Mouse (Mus musculus) kidney, embryonic 14.5 days (tissue): ENCODE results near the gene Ldhc. TPM values are rescaled to one million over a fixed set of nuclear protein-coding genes. Genes with fewer than 3 reads are reported as not detected.
"Not testable (repeated sequence)": the region's sequence is repeated elsewhere in the genome, so short reads cannot be mapped to it uniquely, and the experiment has no call there.

ENCODE experiments used
- ATAC-seq: fragments of 200-750 bp; cut with Nextera tagmentation; 2 replicates; pipeline ENCODE4 v1.8.0; 2017; ENCODE audit warnings: moderate number of reproducible peaks, mild to moderate bottlenecking, moderate TSS enrichment, moderate library complexity; ENCODE audit not compliant: low FRiP score, low TSS enrichment
- H3K27ac ChIP-seq: fragments of 300-500 bp; sonication (generic); 2 replicates; pipeline ENCODE4 v1.5.1; 2014; ENCODE audit warnings: low read depth, mild to moderate bottlenecking, low read length, moderate library complexity, mixed read lengths
- H3K27me3 ChIP-seq: fragments of 300-500 bp; sonication (generic); 2 replicates; pipeline ENCODE4 v1.6.1; 2014; ENCODE audit warnings: mild to moderate bottlenecking, low read length; ENCODE audit not compliant: control insufficient read depth, insufficient read depth
- H3K36me3 ChIP-seq: fragments of 300-500 bp; sonication (generic); 2 replicates; pipeline ENCODE4 v1.6.1; 2014; ENCODE audit warnings: low read length, mixed read lengths; ENCODE audit not compliant: control insufficient read depth, insufficient read depth
- H3K4me1 ChIP-seq: fragments of 300-500 bp; sonication (generic); 2 replicates; pipeline ENCODE4 v1.6.1; 2014; ENCODE audit warnings: low read length, mixed read lengths; ENCODE audit not compliant: control insufficient read depth, insufficient read depth
- H3K4me2 ChIP-seq: fragments of 300-500 bp; sonication (generic); replicated peaks from 2 replicates; pipeline ENCODE4 v1.6.1; 2014; ENCODE audit warnings: low read depth, mild to moderate bottlenecking, low read length
- H3K4me3 ChIP-seq: fragments of 300-500 bp; sonication (generic); 2 replicates; pipeline ENCODE4 v1.5.1; 2014; ENCODE audit warnings: mild to moderate bottlenecking, low read length
- H3K9ac ChIP-seq: fragments of 300-500 bp; sonication (generic); 2 replicates; pipeline ENCODE4 v1.6.1; 2014; ENCODE audit warnings: low read depth, mild to moderate bottlenecking, low read length, moderate library complexity
- H3K9me3 ChIP-seq: fragments of 300-500 bp; sonication (generic); 2 replicates; pipeline ENCODE4 v1.6.1; 2016; ENCODE audit warnings: low read length; ENCODE audit not compliant: control insufficient read depth
- WGBS: fragments of 180-500 bp; shearing (Covaris S2); extraction: QIAGEN DNeasy Blood & Tissue Kit; methylation state at CpG from one replicate; pipeline ENCODE4 v1.1.7; 2014; 5-methylcytosine and 5-hydroxymethylcytosine counted together
- polyA plus RNA-seq: library from polyadenylated mRNA; unstranded; fragments of >200 nt; fragmentation: Nextera tagmentation; extraction: Ambion mirVana; gene quantifications from 2 replicates; pipeline ENCODE4 v1.2.1, GENCODE M21; 2014

The Ldhc gene
- not detected in 2 replicates for polyA plus RNA-seq

GRCm38 (mm10) chr7:46860996-46861395 is at the start of gene Ldhc:
Gene Ldhc (plus strand): TSS chr7:46861203.
- H3K9me3 ChIP-seq: no peaks in the 10 kb centered on the region
- no peaks in the 10 kb centered on the region for H3K27me3 ChIP-seq
- WGBS: 40% methylated on average over 10 of the region's 10 CpGs
- H3K4me2 ChIP-seq: no peak within 1 kb of the TSS
- peaks cover 5% of the 10 kb centered on the region for H3K36me3 ChIP-seq
- H3K9ac ChIP-seq: no peak within 1 kb of the TSS
- H3K4me3 ChIP-seq: no peak within 1 kb of the TSS
- 0 out of 2 replicates have a peak, but pooled peaks have one; percentile 24 for ATAC-seq
- no peak within 1 kb of the TSS for H3K27ac ChIP-seq
- H3K4me1 ChIP-seq: no peaks in the 10 kb centered on the region

GRCm38 (mm10) chr7:46814012-46814411 is 47.0 kb upstream of the Ldhc start:
- Histone ChIP-seq H3K36me3 (peaks cover 89% of the 10 kb centered on the region), H3K4me2 (no peak overlapping the region), H3K27ac (no peak overlapping the region), H3K9ac (no peak overlapping the region), H3K4me1 (no peaks in the 10 kb centered on the region), H3K27me3 (no peaks in the 10 kb centered on the region), H3K4me3 (no peak overlapping the region), H3K9me3 (no peaks in the 10 kb centered on the region)
- ATAC-seq: no peak
- WGBS: 93% methylated on average over 4 of the region's 4 CpGs

- not testable (repeated sequence) for H3K4me3 ChIP-seq, H3K4me1 ChIP-seq, H3K9ac ChIP-seq, ATAC-seq, H3K4me2 ChIP-seq, H3K27ac ChIP-seq, H3K27me3 ChIP-seq, H3K9me3 ChIP-seq
- WGBS: 71% methylated on average over 15 of the region's 15 CpGs
- peaks cover 69% of the 10 kb centered on the region for H3K36me3 ChIP-seq
These were observed 39.9 kb upstream of the Ldhc start for GRCm38 (mm10) chr7:46820876-46821632.

GRCm38 (mm10) chr7:46827046-46827802 is 33.8 kb upstream of the Ldhc start:
- peak; percentile 68; the same call in 1 of the 2 replicates for ATAC-seq
- H3K36me3 ChIP-seq: peaks cover 21% of the 10 kb centered on the region
- no peak overlapping the region for H3K4me3 ChIP-seq
- H3K27me3 ChIP-seq: no peaks in the 10 kb centered on the region
- no peak overlapping the region for H3K9ac ChIP-seq
- no peaks in the 10 kb centered on the region; the same call in 1 of the 2 replicates for H3K4me1 ChIP-seq
- H3K27ac ChIP-seq: no peak overlapping the region
- no peaks in the 10 kb centered on the region for H3K9me3 ChIP-seq
- WGBS: 53% methylated on average over 20 of the region's 20 CpGs
- H3K4me2 ChIP-seq: no peak overlapping the region

GRCm38 (mm10) chr7:46827803-46828184 is 33.2 kb upstream of the Ldhc start:
- Histone ChIP-seq H3K27ac (no peak overlapping the region), H3K4me2 (no peak overlapping the region), H3K27me3 (no peaks in the 10 kb centered on the region), H3K4me3 (no peak overlapping the region), H3K4me1 (no peaks in the 10 kb centered on the region; the same call in 1 of the 2 replicates), H3K36me3 (peaks cover 15% of the 10 kb centered on the region; the same call in 1 of the 2 replicates), H3K9me3 (no peaks in the 10 kb centered on the region), H3K9ac (no peak overlapping the region)
- 85% methylated on average over 2 of the region's 2 CpGs for WGBS
- ATAC-seq: no peak

- no peak overlapping the region for H3K4me2 ChIP-seq
- H3K36me3 ChIP-seq: no peaks in the 10 kb centered on the region
- H3K9me3 ChIP-seq: no peaks in the 10 kb centered on the region
- no peaks in the 10 kb centered on the region; the same call in 1 of the 2 replicates for H3K4me1 ChIP-seq
- no peak for ATAC-seq
- H3K9ac ChIP-seq: no peak overlapping the region
- no peak overlapping the region for H3K4me3 ChIP-seq
- 77% methylated on average over 12 of the region's 12 CpGs for WGBS
- no peak overlapping the region for H3K27ac ChIP-seq
- H3K27me3 ChIP-seq: no peaks in the 10 kb centered on the region
These were observed 31.1 kb upstream of the Ldhc start for GRCm38 (mm10) chr7:46829911-46830310.

GRCm38 (mm10) chr7:46830799-46831590 is 30.0 kb upstream of the Ldhc start:
- no peak overlapping the region for H3K9ac ChIP-seq
- H3K27ac ChIP-seq: no peak overlapping the region

GRCm38 (mm10) chr7:46831693-46832092 is 29.3 kb upstream of the Ldhc start:
- no peaks in the 10 kb centered on the region for H3K36me3 ChIP-seq
- no peaks in the 10 kb centered on the region for H3K27me3 ChIP-seq
- no peak for ATAC-seq
- H3K9me3 ChIP-seq: no peaks in the 10 kb centered on the region
- H3K4me1 ChIP-seq: peaks cover 5% of the 10 kb centered on the region; the same call in 1 of the 2 replicates
- no peak overlapping the region for H3K9ac ChIP-seq
- H3K27ac ChIP-seq: no peak overlapping the region
- WGBS: 83% methylated on average over 8 of the region's 8 CpGs
- H3K4me3 ChIP-seq: no peak overlapping the region
- H3K4me2 ChIP-seq: no peak overlapping the region

More at GRCm38 (mm10) chr7:46830799-46831590, 30.0 kb upstream of the Ldhc start:
- H3K9me3 ChIP-seq: no peaks in the 10 kb centered on the region
- H3K36me3 ChIP-seq: no peaks in the 10 kb centered on the region
- peaks cover 5% of the 10 kb centered on the region; the same call in 1 of the 2 replicates for H3K4me1 ChIP-seq
- H3K27me3 ChIP-seq: no peaks in the 10 kb centered on the region
- no peak overlapping the region for H3K4me2 ChIP-seq
- H3K4me3 ChIP-seq: no peak overlapping the region
- 54% methylated on average over 13 of the region's 13 CpGs for WGBS
- no peak for ATAC-seq
